Mouse (Mus musculus) midbrain, embryonic 12.5 days (tissue): ENCODE results near the gene Gprin1. TPM values are rescaled to one million over a fixed set of nuclear protein-coding genes. Genes with fewer than 3 reads are reported as not detected.
A peak's percentile ranks its signal among the peaks of the same experiment; 100 is the strongest.

Experiments used
- ATAC-seq: fragments of 200-750 bp; cut with Nextera tagmentation; 2 replicates; pipeline ENCODE4 v1.8.0; 2017; ENCODE audit warnings: low read depth, moderate TSS enrichment, moderate library complexity; ENCODE audit not compliant: low FRiP score
- H3K27ac ChIP-seq: fragments of 300-500 bp; sonication (generic); replicated peaks from 2 replicates; pipeline ENCODE4 v1.5.1; 2016; ENCODE audit warnings: mild to moderate bottlenecking
- H3K27me3 ChIP-seq: fragments of 300-500 bp; sonication (generic); 2 replicates; pipeline ENCODE4 v1.6.1; 2016; ENCODE audit warnings: mild to moderate bottlenecking
- H3K36me3 ChIP-seq: fragments of 300-500 bp; sonication (generic); 2 replicates; pipeline ENCODE4 v1.6.1; 2016
- H3K4me1 ChIP-seq: fragments of 300-500 bp; sonication (generic); 2 replicates; pipeline ENCODE4 v1.6.1; 2016
- H3K4me2 ChIP-seq: fragments of 300-500 bp; sonication (generic); replicated peaks from 2 replicates; pipeline ENCODE4 v1.6.1; 2016; ENCODE audit warnings: mild to moderate bottlenecking, moderate library complexity
- H3K4me3 ChIP-seq: fragments of 300-500 bp; sonication (generic); 2 replicates; pipeline ENCODE4 v1.5.1; 2016; ENCODE audit warnings: mild to moderate bottlenecking
- H3K9ac ChIP-seq: fragments of 300-500 bp; sonication (generic); replicated peaks from 2 replicates; pipeline ENCODE4 v1.6.1; 2016; ENCODE audit warnings: mild to moderate bottlenecking, moderate library complexity
- H3K9me3 ChIP-seq: fragments of 300-500 bp; sonication (generic); 2 replicates; pipeline ENCODE4 v1.6.1; 2016; ENCODE audit warnings: mild to moderate bottlenecking
- WGBS: fragments of 180-500 bp; shearing (Covaris S2); methylation state at CpG from one replicate; pipeline ENCODE4 v1.1.7; 2016; 5-methylcytosine and 5-hydroxymethylcytosine counted together
- polyA plus RNA-seq: library from polyadenylated mRNA; unstranded; fragments of >200 nt; fragmentation: Nextera tagmentation; extraction: Ambion mirVana; gene quantifications from 2 replicates; pipeline ENCODE4 v1.2.1, GENCODE M21; 2016

Gprin1 gene
- polyA plus RNA-seq, 1 experiment from 2014 or later: 12.6 TPM

DNA sequence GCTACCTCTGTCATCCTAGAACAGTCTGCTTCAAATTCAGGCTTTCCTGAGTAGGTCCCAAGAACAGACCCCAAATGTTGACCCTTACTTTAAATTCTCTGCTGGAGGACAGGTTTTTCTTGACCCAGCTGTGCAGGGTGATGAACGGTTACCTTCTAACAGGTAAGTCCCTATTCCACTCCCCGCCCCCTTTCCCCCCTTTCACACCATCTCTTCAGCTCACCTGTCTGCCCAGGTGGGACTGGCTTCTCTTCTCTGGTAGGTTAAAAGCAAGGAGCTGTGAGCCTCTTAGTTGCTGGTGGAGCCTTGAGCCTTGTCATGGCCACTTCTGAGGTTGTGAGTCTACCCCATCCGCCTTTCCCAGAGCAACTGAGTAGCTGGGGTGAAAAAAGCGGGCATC, 34.0 kb upstream of the Gprin1 start, which contains the start of gene Eif4e1b:
TSS of gene Eif4e1b (plus strand) at position 301 of the 400 bp plus-strand sequence.
- H3K36me3 ChIP-seq: no peaks in the 10 kb centered on the region
- H3K9ac ChIP-seq: no peak within 1 kb of the TSS
- no peak for ATAC-seq
- H3K4me1 ChIP-seq: no peaks in the 10 kb centered on the region
- 82% methylated on average over 4 of the region's 4 CpGs for WGBS
- no peak within 1 kb of the TSS for H3K27ac ChIP-seq
- no peaks in the 10 kb centered on the region for H3K9me3 ChIP-seq
- no peak within 1 kb of the TSS for H3K4me2 ChIP-seq
- H3K4me3 ChIP-seq: no peak within 1 kb of the TSS
- no peaks in the 10 kb centered on the region for H3K27me3 ChIP-seq

DNA sequence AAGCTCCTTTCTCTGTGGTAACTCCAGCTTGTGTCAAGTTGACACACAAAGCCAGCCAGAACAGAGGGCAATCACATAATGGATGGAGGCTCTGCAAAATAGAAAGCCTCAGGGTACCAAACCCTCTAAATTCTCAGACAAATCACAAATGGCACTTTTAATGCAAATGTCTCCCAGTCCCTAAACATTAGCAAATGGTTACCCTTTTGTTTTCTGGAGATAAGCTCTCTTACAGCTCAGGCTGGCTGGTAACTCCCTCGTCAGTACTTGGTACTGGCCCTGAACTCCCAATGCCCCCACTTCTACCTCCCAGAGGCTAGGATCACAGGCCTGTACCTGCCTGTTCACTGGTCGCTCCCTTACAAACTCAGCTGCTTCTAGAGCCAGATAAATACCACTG, 33.6 kb upstream of the Gprin1 start:
- no peaks in the 10 kb centered on the region for H3K36me3 ChIP-seq
- H3K4me3 ChIP-seq: no peak overlapping the region
- WGBS: 41% methylated on average over 2 of the region's 2 CpGs
- H3K4me1 ChIP-seq: no peaks in the 10 kb centered on the region
- ATAC-seq: no peak
- H3K27ac ChIP-seq: no peak overlapping the region
- H3K27me3 ChIP-seq: no peaks in the 10 kb centered on the region
- no peak overlapping the region for H3K9ac ChIP-seq
- no peaks in the 10 kb centered on the region for H3K9me3 ChIP-seq
- no peak overlapping the region for H3K4me2 ChIP-seq

DNA sequence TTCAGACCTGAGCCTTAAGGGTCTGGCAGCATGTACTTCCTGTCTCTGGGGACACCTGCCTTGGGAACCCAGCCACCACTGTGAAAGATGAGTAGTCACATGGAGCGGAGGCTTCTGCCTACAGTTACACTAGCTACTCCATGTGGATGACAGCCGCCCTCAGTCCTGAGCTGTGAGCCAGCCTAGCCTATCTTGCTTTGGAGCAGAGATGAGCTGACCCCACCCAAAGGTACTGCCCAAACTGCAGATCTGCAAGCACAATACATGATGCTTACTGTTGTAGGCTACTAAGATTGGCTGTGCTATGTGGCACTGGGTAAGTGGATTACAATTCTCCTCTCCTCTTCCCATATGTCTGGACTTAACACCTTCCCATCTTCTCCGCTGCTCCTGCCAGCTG, 31.4 kb upstream of the Gprin1 start:
- Histone ChIP-seq H3K4me2 (no peak overlapping the region), H3K27me3 (no peaks in the 10 kb centered on the region), H3K4me3 (no peak overlapping the region), H3K9me3 (no peaks in the 10 kb centered on the region), H3K36me3 (no peaks in the 10 kb centered on the region), H3K9ac (no peak overlapping the region), H3K27ac (no peak overlapping the region), H3K4me1 (no peaks in the 10 kb centered on the region)
- WGBS: 89% methylated on average over 3 of the region's 3 CpGs
- no peak for ATAC-seq

DNA sequence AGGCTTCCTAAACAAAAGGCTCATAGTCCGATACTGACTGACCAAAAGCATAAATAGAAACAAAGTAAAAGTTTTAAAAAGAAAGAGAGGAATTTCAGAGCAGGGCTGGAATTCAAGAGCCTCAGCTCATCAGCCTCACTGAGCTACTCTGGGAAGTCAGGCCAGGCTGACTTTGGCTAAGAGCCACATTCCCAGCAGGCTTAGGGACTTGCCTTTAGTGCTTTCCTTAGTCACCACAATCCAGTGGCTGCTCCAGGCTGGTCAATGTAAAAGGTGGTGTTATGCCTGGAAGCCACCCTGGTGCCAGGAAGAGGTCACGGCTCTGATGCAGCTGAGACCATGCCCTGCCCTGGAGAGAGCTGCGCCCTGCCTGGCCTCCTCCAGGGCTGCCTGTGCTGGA, 30.9 kb upstream of the Gprin1 start:
- Histone ChIP-seq H3K4me2 (no peak overlapping the region), H3K4me3 (no peak overlapping the region), H3K9me3 (no peaks in the 10 kb centered on the region), H3K27ac (no peak overlapping the region), H3K9ac (no peak overlapping the region), H3K36me3 (no peaks in the 10 kb centered on the region), H3K27me3 (no peaks in the 10 kb centered on the region), H3K4me1 (no peaks in the 10 kb centered on the region)
- 80% methylated on average over 3 of the region's 3 CpGs for WGBS
- no peak for ATAC-seq

DNA sequence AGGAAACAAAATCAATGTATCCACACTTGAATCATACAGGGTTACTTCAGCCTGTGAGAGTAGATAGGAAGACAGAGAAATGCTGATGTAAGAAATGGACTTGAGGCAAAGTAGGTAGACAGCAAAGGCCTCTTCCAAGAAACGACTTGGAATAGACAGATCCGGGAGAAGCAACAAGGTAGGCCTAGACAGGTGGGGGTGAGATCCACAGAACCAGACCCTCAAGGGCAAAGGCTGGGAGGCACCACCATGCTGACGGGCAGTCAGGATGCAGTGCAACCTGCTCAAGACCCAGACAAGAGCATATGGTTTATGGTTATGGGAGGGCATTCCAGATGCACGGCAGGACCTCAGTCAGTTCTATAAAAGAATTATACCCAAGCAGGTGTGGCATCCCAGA, 17.3 kb upstream of the Gprin1 start:
- Histone ChIP-seq H3K9ac (no peak overlapping the region), H3K36me3 (no peaks in the 10 kb centered on the region), H3K27ac (no peak overlapping the region), H3K9me3 (no peaks in the 10 kb centered on the region), H3K4me3 (no peak overlapping the region), H3K27me3 (peaks cover 57% of the 10 kb centered on the region), H3K4me1 (peaks cover 16% of the 10 kb centered on the region), H3K4me2 (peak overlapping the region; percentile 79; the same call in 1 of the 2 replicates)
- WGBS: 84% methylated on average over 4 of the region's 4 CpGs
- ATAC-seq: no peak

DNA sequence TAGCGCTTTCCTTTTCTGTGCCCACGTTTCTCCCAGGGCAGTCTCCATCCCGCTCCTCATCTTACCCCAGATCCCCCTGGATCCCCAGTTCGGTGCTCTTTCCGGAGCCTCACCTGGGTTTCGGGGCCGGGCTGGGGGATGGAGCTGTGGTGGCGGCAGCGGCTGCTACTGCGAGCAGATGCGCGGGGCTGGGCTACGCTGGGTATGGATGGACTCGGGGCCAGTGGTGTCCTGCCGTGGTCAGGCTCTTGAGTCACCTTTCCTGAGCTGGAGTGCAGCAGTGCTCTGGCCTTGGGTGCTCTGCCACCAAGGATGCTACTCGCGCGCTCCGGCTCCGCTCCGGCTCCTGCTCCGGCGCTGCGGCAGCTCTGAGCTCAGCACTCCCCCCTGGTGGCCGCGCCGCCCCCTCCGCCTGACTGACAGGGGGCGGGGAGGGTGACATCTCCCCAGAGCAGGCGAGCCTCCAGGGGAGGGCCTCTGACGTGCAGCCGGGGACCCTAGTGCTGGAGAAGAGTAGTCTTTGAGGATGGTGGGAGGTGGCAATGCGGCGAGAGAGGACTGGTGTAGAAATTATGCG, 16.6 kb upstream of the Gprin1 start, which contains the start of gene Sncb:
TSS of gene Sncb (minus strand) at position 404 of the 577 bp plus-strand sequence.
- Histone ChIP-seq H3K9ac (peak within 1 kb of the TSS; percentile 51), H3K27me3 (peaks cover 63% of the 10 kb centered on the region), H3K9me3 (no peaks in the 10 kb centered on the region), H3K4me2 (peak within 1 kb of the TSS; percentile 79), H3K4me3 (peak within 1 kb of the TSS; percentile 46), H3K4me1 (peaks cover 16% of the 10 kb centered on the region), H3K36me3 (no peaks in the 10 kb centered on the region), H3K27ac (no peak within 1 kb of the TSS)
- peak; percentile 71 for ATAC-seq
- under 1% methylated on average over 35 of the region's 35 CpGs for WGBS

DNA sequence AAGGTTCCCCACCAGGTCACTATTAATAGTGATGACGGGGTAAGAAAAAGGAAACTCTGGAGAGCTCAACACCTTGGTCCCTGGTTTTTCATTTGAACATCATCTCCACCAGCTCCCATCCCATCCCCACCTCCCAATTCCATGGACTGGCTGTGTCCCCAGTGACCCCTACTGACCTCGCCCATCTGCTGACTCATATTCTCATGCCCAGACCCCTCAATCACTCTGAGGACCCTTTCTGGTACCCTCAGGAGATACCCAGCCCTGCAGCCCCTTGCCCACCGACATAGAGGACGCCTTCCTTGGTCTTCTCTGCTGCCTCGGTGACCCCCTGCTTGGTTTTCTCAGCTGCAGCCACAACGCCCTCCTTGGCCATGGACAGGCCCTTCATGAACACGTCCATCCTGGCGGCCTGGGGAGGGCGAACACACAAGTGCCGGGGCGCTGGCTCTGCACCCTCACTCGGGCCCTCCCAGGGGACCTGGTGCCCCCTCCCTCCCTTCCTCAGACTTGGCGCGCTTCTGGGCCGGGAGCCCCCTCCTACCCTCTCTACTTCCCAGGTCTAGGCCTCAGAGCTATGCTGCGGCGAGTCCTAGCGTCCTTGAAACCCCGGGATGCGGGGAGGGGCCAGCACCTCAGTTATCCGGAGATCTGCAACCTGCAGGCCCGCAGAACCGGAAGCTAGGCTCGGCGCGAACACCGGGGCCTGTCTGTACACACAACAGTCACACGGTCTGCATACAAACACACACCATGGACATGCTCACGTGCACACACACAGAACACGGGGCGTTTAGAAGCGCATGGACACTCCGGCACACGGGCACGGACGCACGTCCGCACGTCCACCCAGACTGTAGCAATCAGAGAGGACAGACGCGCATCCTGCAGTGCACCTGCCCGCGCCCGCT, 15.9 kb upstream of the Gprin1 start:
- Histone ChIP-seq H3K4me1 (peaks cover 16% of the 10 kb centered on the region), H3K9ac (peak overlapping the region; percentile 51), H3K9me3 (no peaks in the 10 kb centered on the region), H3K27me3 (peaks cover 70% of the 10 kb centered on the region), H3K27ac (no peak overlapping the region), H3K4me2 (peak overlapping the region; percentile 79), H3K4me3 (peak overlapping the region; percentile 46), H3K36me3 (no peaks in the 10 kb centered on the region)
- WGBS: 6% methylated on average over 44 of the region's 44 CpGs
- ATAC-seq: peak; percentile 53

DNA sequence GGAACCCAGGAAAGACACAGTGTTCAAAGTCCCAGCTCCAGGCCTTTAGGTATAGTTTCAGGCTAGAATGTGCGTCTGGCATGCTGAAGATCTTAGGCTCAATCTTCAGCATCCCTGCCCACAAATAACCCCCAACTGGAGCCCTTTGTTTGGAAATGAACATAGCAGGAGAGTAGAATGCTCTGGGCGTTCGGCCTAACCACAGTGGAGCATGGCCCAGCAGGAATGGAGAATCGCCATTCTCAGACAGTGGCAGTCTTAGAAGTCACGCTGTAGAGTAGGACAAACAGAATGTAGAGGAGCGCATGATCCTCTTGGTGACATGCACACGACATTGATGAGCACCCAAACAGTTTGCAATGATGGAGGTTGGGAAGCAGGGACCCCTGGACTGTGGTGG, 11.2 kb upstream of the Gprin1 start:
- Histone ChIP-seq H3K27ac (no peak overlapping the region), H3K4me2 (no peak overlapping the region), H3K27me3 (peaks cover 76% of the 10 kb centered on the region), H3K4me3 (no peak overlapping the region), H3K36me3 (no peaks in the 10 kb centered on the region), H3K9ac (no peak overlapping the region), H3K4me1 (peaks cover 36% of the 10 kb centered on the region), H3K9me3 (no peaks in the 10 kb centered on the region)
- 75% methylated on average over 7 of the region's 7 CpGs for WGBS
- no peak for ATAC-seq

DNA sequence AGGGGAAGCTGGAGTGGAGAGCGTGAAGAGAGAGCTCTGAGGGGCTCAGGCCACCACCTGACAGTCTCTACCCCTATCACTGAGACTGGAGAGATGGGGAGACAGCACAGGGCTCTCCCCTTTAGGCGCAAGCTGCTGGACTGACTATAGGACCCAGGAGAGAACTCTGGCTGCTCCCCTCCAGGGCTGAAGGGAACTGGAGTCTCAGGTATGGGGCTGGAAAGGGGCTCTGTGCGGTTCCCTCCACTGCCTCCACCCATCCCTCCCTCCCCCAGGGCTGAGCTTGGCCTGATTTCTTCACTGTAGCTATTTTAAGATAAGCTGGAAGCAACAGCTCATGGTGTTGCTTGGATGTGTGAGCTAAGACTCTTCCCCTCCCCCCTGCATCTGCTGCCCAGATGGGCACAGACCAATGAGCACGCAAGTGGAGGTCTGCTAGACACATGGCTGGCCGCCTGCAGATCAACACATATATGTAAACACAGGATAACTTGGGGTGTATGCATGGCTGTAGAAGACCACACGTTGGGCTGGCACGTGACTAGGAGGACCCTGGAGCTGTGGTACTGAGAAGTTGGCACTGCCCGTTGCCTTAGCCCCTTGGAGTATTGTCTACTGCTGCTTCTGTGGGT, 10.6 kb upstream of the Gprin1 start:
- Histone ChIP-seq H3K9me3 (no peaks in the 10 kb centered on the region), H3K9ac (no peak overlapping the region), H3K36me3 (no peaks in the 10 kb centered on the region), H3K4me2 (no peak overlapping the region), H3K27ac (no peak overlapping the region), H3K4me1 (peaks cover 34% of the 10 kb centered on the region), H3K27me3 (peaks cover 74% of the 10 kb centered on the region), H3K4me3 (no peak overlapping the region)
- 64% methylated on average over 8 of the region's 8 CpGs for WGBS
- no peak for ATAC-seq

DNA sequence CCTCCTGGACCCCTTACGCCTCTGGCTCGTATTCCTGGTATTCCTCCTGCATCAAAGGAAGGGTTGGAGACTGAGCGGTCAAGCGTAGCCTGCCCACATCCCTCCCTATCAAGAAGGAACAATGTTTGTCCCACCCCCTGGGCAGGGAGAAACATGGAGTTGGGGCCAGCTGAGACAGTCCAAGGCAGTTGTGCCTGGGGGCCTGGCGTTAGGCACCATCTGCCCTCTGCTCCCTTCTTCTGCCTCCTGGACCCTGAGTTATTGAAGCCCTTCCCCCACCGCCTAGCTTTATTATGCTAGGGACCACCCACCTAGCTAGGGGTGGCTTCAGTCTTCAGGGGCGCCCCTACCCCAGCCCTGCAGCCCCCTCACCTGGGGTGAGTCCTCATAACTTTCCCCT, 9.8 kb upstream of the Gprin1 start:
- Histone ChIP-seq H3K9ac (peak overlapping the region; percentile 43; the same call in 1 of the 2 replicates), H3K4me1 (peaks cover 41% of the 10 kb centered on the region), H3K36me3 (no peaks in the 10 kb centered on the region), H3K27me3 (peaks cover 69% of the 10 kb centered on the region), H3K4me3 (peak overlapping the region; percentile 41), H3K27ac (peak overlapping the region; percentile 88; the same call in 1 of the 2 replicates), H3K4me2 (peak overlapping the region; percentile 81), H3K9me3 (no peaks in the 10 kb centered on the region)
- peak; percentile 25; the same call in 1 of the 2 replicates for ATAC-seq
- WGBS: 14% methylated on average over 7 of the region's 7 CpGs

DNA sequence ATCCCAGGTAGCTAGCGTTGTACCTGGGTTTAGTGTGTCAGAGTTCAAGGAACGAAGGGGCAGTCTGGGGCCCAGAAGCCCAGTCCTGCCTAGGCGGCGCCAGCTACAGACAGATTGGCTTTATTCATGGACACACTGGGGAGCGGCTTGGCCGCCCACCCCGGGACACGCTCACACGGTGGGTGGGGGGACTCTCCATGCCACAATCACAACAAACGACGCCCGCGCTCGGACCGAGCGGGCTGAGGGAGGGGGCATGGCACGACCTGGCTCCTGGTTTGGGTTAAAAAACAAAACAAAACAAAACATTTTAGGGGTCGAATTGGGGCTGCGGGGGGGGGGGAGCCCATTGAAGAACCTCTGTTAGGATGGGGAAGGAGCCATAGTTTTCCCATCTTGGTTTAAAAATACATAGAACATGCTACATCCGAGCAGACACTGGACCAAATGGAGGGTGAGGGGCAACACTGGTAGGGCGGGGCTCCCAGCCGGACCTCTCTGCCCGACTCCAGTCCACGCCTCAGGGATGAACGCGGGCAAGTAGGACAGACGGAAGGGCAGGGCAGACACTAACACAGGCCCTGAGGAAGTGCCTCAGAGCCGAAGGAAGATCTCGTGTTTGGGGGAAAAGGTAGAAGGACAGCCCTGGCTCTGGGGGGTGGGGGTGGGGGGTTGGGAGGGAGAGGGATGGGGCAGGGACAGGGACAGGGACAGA, 9.2 kb upstream of the Gprin1 start:
- Histone ChIP-seq H3K4me3 (peak overlapping the region; percentile 41), H3K4me2 (peak overlapping the region; percentile 81), H3K9ac (peak overlapping the region; percentile 43), H3K36me3 (no peaks in the 10 kb centered on the region), H3K9me3 (no peaks in the 10 kb centered on the region), H3K27me3 (peaks cover 67% of the 10 kb centered on the region), H3K4me1 (peaks cover 47% of the 10 kb centered on the region), H3K27ac (peak overlapping the region; percentile 88)
- peak; percentile 36 for ATAC-seq
- 1% methylated on average over 29 of the region's 29 CpGs for WGBS
